Comparison of ENCODE assay signal across 15 mouse cellular contexts in the genomic region with DNA sequence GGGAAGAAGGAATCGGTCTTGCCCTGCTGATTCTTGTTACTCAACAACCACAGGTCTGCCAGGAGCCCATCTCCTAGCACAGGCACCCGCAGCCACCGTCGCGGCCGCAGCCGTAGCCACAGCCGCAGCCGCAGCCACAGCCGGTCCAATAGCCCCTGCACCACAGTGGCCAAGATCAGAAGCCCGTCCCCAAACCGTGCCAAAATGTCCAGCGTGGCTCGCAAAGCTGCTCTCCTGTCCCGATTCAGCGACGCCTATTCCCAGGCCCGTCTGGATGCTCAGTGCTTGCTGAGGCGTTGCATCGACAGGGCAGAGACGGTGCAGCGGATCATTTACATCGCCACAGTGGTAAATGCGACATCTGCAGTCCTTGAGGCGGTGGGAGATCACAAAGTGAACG. TPM values are rescaled to one million over a fixed set of nuclear protein-coding genes. Genes with fewer than 3 reads are reported as not detected.
DNase-seq lines count a peak whose midpoint lies in the region; ATAC-seq and TF ChIP-seq lines count a peak whose summit lies in the region.
"Had no signal": no experiment of that assay in that cellular context is flagged by ENCODE, and none has a peak within 500 bp of the region (broad histone marks: within the 10 kb centered on the region; RNA-seq: fewer than 3 reads in every experiment).

No protein-coding gene starts in this region.

- peaks cover 3% of the 10 kb centered on the region; the same call in 1 of the 2 replicates for H3K4me1 ChIP-seq in heart, embryonic 15.5 days (replicated peaks)
- H3K4me1 ChIP-seq in heart, embryonic 10.5 days, result 0 out of 2 replicates have a peak, but pooled peaks cover 3% of the 10 kb centered on the region
- 0 out of 2 replicates have a peak, but pooled peaks cover 3% of the 10 kb centered on the region for H3K4me1 ChIP-seq in embryonic facial prominence, embryonic 10.5 days
- H3K4me1 ChIP-seq in hindbrain, embryonic 12.5 days, result 0 out of 2 replicates have a peak, but pooled peaks cover 2% of the 10 kb centered on the region
- no peaks in the 10 kb centered on the region; the same call in 1 of the 2 replicates for H3K4me1 ChIP-seq in midbrain, embryonic 14.5 days (ENCODE audit: control insufficient read depth, insufficient read depth, low read length)
- H3K4me1 ChIP-seq in lung, adult 2 months (ENCODE audit: control insufficient read depth, insufficient read depth, low read length), result no peaks in the 10 kb centered on the region

- ATAC-seq in heart, embryonic 15.5 days (replicated peaks; ENCODE audit: insufficient number of reproducible peaks, insufficient read depth, low FRiP score, low read depth), result no peak
- ATAC-seq in hindbrain, embryonic 12.5 days (ENCODE audit: low FRiP score), result no peak
- no peak for ATAC-seq in midbrain, embryonic 14.5 days (ENCODE audit: low FRiP score, low TSS enrichment)

- H3K9ac ChIP-seq in heart, embryonic 15.5 days, result no peak overlapping the region
- no peak overlapping the region for H3K9ac ChIP-seq in hindbrain, embryonic 12.5 days
- 0 out of 2 replicates have a peak overlapping the region, but pooled peaks have one; percentile 23 for H3K9ac ChIP-seq in midbrain, embryonic 14.5 days (replicated peaks; ENCODE audit: low read length)

- H3K9me3 ChIP-seq in heart, embryonic 15.5 days (replicated peaks), result no peaks in the 10 kb centered on the region
- no peaks in the 10 kb centered on the region for H3K9me3 ChIP-seq in heart, embryonic 10.5 days
- no peaks in the 10 kb centered on the region for H3K9me3 ChIP-seq in embryonic facial prominence, embryonic 10.5 days
- H3K9me3 ChIP-seq in hindbrain, embryonic 12.5 days (replicated peaks), result no peaks in the 10 kb centered on the region
- no peaks in the 10 kb centered on the region for H3K9me3 ChIP-seq in midbrain, embryonic 14.5 days (ENCODE audit: control insufficient read depth, low read length)

- WGBS in heart, embryonic 15.5 days, result 54% methylated on average over 26 of the region's 26 CpGs
- WGBS in heart, embryonic 10.5 days, result 50% methylated on average over 26 of the region's 26 CpGs
- 52% methylated on average over 26 of the region's 26 CpGs for WGBS in embryonic facial prominence, embryonic 10.5 days
- 45% methylated on average over 26 of the region's 26 CpGs for WGBS in hindbrain, embryonic 12.5 days
- WGBS in midbrain, embryonic 14.5 days, result 27% methylated on average over 26 of the region's 26 CpGs
- WGBS in lung, adult 2 months, result 60% methylated on average over 26 of the region's 26 CpGs

- peaks cover 4% of the 10 kb centered on the region for H3K27me3 ChIP-seq in heart, embryonic 15.5 days
- H3K27me3 ChIP-seq in heart, embryonic 10.5 days (ENCODE audit: insufficient read depth, poor library complexity, severe bottlenecking), result no peaks in the 10 kb centered on the region; the same call in 1 of the 2 replicates
- H3K27me3 ChIP-seq in embryonic facial prominence, embryonic 10.5 days (replicated peaks; ENCODE audit: low read depth, poor library complexity, severe bottlenecking), result peaks cover 17% of the 10 kb centered on the region
- no peaks in the 10 kb centered on the region for H3K27me3 ChIP-seq in hindbrain, embryonic 12.5 days
- H3K27me3 ChIP-seq in midbrain, embryonic 14.5 days (ENCODE audit: control insufficient read depth, insufficient read depth, low read length), result no peaks in the 10 kb centered on the region

- TF ChIP-seq POLR2A in lung, adult 2 months (IDR thresholded peaks at IDR 0.05; ENCODE audit: borderline replicate concordance, extremely low read depth, low read depth, low read length), result no peak

- peak overlapping the region; percentile 38 for H3K4me2 ChIP-seq in heart, embryonic 15.5 days
- peak overlapping the region; percentile 44 for H3K4me2 ChIP-seq in hindbrain, embryonic 12.5 days (replicated peaks)
- H3K4me2 ChIP-seq in midbrain, embryonic 14.5 days (ENCODE audit: low read length), result peak overlapping the region; percentile 45

- H3K36me3 ChIP-seq in heart, embryonic 15.5 days, result no peaks in the 10 kb centered on the region
- H3K36me3 ChIP-seq in heart, embryonic 10.5 days, result no peaks in the 10 kb centered on the region
- H3K36me3 ChIP-seq in embryonic facial prominence, embryonic 10.5 days (replicated peaks), result no peaks in the 10 kb centered on the region
- no peaks in the 10 kb centered on the region for H3K36me3 ChIP-seq in hindbrain, embryonic 12.5 days
- H3K36me3 ChIP-seq in midbrain, embryonic 14.5 days (ENCODE audit: control insufficient read depth, insufficient read depth, low read length), result no peaks in the 10 kb centered on the region

- H3K4me3 ChIP-seq in heart, embryonic 15.5 days, result no peak overlapping the region
- H3K4me3 ChIP-seq in heart, embryonic 10.5 days, result no peak overlapping the region
- H3K4me3 ChIP-seq in embryonic facial prominence, embryonic 10.5 days, result 0 out of 2 replicates have a peak overlapping the region, but pooled peaks have one; percentile 28
- peak overlapping the region; percentile 10 for H3K4me3 ChIP-seq in hindbrain, embryonic 12.5 days
- H3K4me3 ChIP-seq in midbrain, embryonic 14.5 days (replicated peaks; ENCODE audit: low read depth, low read length), result peak overlapping the region; percentile 18; the same call in 1 of the 2 replicates
- no peak overlapping the region for H3K4me3 ChIP-seq in lung, adult 2 months (replicated peaks; ENCODE audit: extremely low read depth, low read depth, low read length)
- H3K4me3 ChIP-seq: myocyte had no signal

- TF ChIP-seq CTCF in lung, adult 2 months (IDR thresholded peaks at IDR 0.05; ENCODE audit: insufficient read depth, low read length), result no peak

- H3K27ac ChIP-seq in heart, embryonic 15.5 days, result no peak overlapping the region
- no peak overlapping the region for H3K27ac ChIP-seq in heart, embryonic 10.5 days
- H3K27ac ChIP-seq in embryonic facial prominence, embryonic 10.5 days (replicated peaks), result no peak overlapping the region
- no peak overlapping the region for H3K27ac ChIP-seq in hindbrain, embryonic 12.5 days
- H3K27ac ChIP-seq in midbrain, embryonic 14.5 days (replicated peaks; ENCODE audit: low read depth, low read length), result no peak overlapping the region

- no peak for DNase-seq in heart, embryonic 10.5 days (ENCODE audit: low spot score)
- DNase-seq in embryonic facial prominence, embryonic 10.5 days (ENCODE audit: low spot score), result no peak
- peak; percentile 27 for DNase-seq in midbrain, embryonic 14.5 days
- no peak for DNase-seq in spleen, adult 18-20 months
- no peak for DNase-seq in lung, adult 2 months
- no peak for DNase-seq in heart, adult 9 months (ENCODE audit: low spot score in 2 of 2)
- DNase-seq: cerebellum, postnatal 36 days; layer of hippocampus, adult 9-11 months; liver; lung, postnatal 10 days; right cerebral cortex, postnatal 25 days had no signal

RNA-seq across cellular contexts. Expression of gene Spata18, which starts 18.2 kb away (rescaled TPM):
- polyA plus RNA-seq in heart, embryonic 15.5 days (2015; fragmentation: Nextera tagmentation; extraction: Ambion mirVana), result 0.68 and 0.76 TPM in 2 replicates
- not detected in 2 replicates for polyA plus RNA-seq in heart, embryonic 10.5 days (2016; fragmentation: Nextera tagmentation; extraction: Ambion mirVana)
- polyA plus RNA-seq in embryonic facial prominence, embryonic 10.5 days (2016; fragmentation: Nextera tagmentation; extraction: Ambion mirVana), result 0.15 TPM in 1 of 2 replicates, not detected in the other
- 0.90 and 1.1 TPM in 2 replicates for polyA plus RNA-seq in hindbrain, embryonic 12.5 days (2016; fragmentation: Nextera tagmentation; extraction: Ambion mirVana)
- 0.21 TPM in 1 of 2 replicates, not detected in the other for polyA plus RNA-seq in midbrain, embryonic 14.5 days (2014; fragmentation: Nextera tagmentation; extraction: Ambion mirVana)
- 22.3 and 24.2 TPM in 2 replicates for polyA plus RNA-seq in lung, adult 2 months (2012; rRNA removed)
- polyA plus RNA-seq: myocyte had no signal

RNA-seq across cellular contexts. Expression of gene Sgcb, which starts 21.8 kb away (rescaled TPM):
- 35.3 and 38.2 TPM in 2 replicates for polyA plus RNA-seq in heart, embryonic 15.5 days (2015; fragmentation: Nextera tagmentation; extraction: Ambion mirVana)
- 22.8 and 26.0 TPM in 2 replicates for polyA plus RNA-seq in heart, embryonic 10.5 days (2016; fragmentation: Nextera tagmentation; extraction: Ambion mirVana)
- 18.8 and 19.1 TPM in 2 replicates for polyA plus RNA-seq in embryonic facial prominence, embryonic 10.5 days (2016; fragmentation: Nextera tagmentation; extraction: Ambion mirVana)
- 26.5 and 29.1 TPM in 2 replicates for polyA plus RNA-seq in hindbrain, embryonic 12.5 days (2016; fragmentation: Nextera tagmentation; extraction: Ambion mirVana)
- 30.8 and 32.2 TPM in 2 replicates for polyA plus RNA-seq in midbrain, embryonic 14.5 days (2014; fragmentation: Nextera tagmentation; extraction: Ambion mirVana)
- 7.7 and 10.5 TPM in 2 replicates for polyA plus RNA-seq in lung, adult 2 months (2012; rRNA removed)

RNA-seq across cellular contexts. Expression of gene Lrrc66, which starts 37.1 kb away (rescaled TPM):
- 0.05 and 0.06 TPM in 2 replicates for polyA plus RNA-seq in heart, embryonic 15.5 days (2015; fragmentation: Nextera tagmentation; extraction: Ambion mirVana)
- polyA plus RNA-seq in heart, embryonic 10.5 days (2016; fragmentation: Nextera tagmentation; extraction: Ambion mirVana), result 0.04 and 0.11 TPM in 2 replicates
- 0.47 TPM in 1 of 2 replicates, not detected in the other for polyA plus RNA-seq in embryonic facial prominence, embryonic 10.5 days (2016; fragmentation: Nextera tagmentation; extraction: Ambion mirVana)
- not detected in 2 replicates for polyA plus RNA-seq in hindbrain, embryonic 12.5 days (2016; fragmentation: Nextera tagmentation; extraction: Ambion mirVana)
- polyA plus RNA-seq in midbrain, embryonic 14.5 days (2014; fragmentation: Nextera tagmentation; extraction: Ambion mirVana), result not detected in 2 replicates
- polyA plus RNA-seq in lung, adult 2 months (2012; rRNA removed), result 0.09 TPM in 1 of 2 replicates, not detected in the other
- polyA plus RNA-seq: gonadal fat pad, adult 2 months; myocyte had no signal

Comparison
In these comparisons a context has a peak if more than half of its experiments do, and no peak if none do; other contexts are left out.
1. H3K4me3 ChIP-seq: peak in embryonic facial prominence, embryonic 10.5 days (single experiment), hindbrain, embryonic 12.5 days (single experiment) and midbrain, embryonic 14.5 days (single experiment); none in heart, embryonic 15.5 days (single experiment), heart, embryonic 10.5 days (single experiment) and lung, adult 2 months (single experiment).
2. RNA of gene Spata18, which starts 18.2 kb away (polyA plus RNA-seq): 22.3 to 24.2 TPM in lung, adult 2 months; 0.90 to 1.1 TPM in hindbrain, embryonic 12.5 days, 0.68 to 0.76 TPM in heart, embryonic 15.5 days, 0.21 TPM in midbrain, embryonic 14.5 days, 0.15 TPM in embryonic facial prominence, embryonic 10.5 days and not detected in heart, embryonic 10.5 days; every median in the first group is over 10 times any median in the second.
3. Peak in every context shown above with its lines, with median percentiles within 50 percentile points of each other: H3K4me2 ChIP-seq.